Mouse (Mus musculus) brain, embryonic 14.5 days (tissue): ENCODE measurements around the gene Elavl1.

ENCODE experiments used
- CTCF ChIP-seq: fragments of 200-500 bp; IDR thresholded peaks from 2 replicates; pipeline ENCODE4 v1.5.1; 2012; ENCODE audit warnings: inconsistent platforms, mild to moderate bottlenecking, moderate library complexity, borderline replicate concordance; ENCODE audit not compliant: insufficient read depth, insufficient read length; ENCODE audit errors: extremely low read depth
- POLR2A ChIP-seq: fragments of 200-500 bp; IDR thresholded peaks from 2 replicates; pipeline ENCODE4 v1.6.1; 2012; ENCODE audit warnings: mild to moderate bottlenecking, inconsistent platforms, borderline replicate concordance; ENCODE audit not compliant: poor library complexity, insufficient read depth, insufficient read length, severe bottlenecking; ENCODE audit errors: extremely low read depth

- no peak for TF ChIP-seq CTCF
- TF ChIP-seq POLR2A, result no peak
Observed at GRCm38 (mm10) chr8:4305838-4306237, 19.4 kb downstream of the Elavl1 start.
